Mouse (Mus musculus) hindbrain, embryonic 10.5 days (tissue): Measurements from ENCODE around the gene Acly. TPM values are rescaled to one million over a fixed set of nuclear protein-coding genes. Genes with fewer than 3 reads are reported as not detected.

Experiments used
- DNase-seq: peaks from one replicate; pipeline ENCODE4 v3.0.0-alpha.2; 2017; ENCODE audit warnings: low spot score
- H3K27ac ChIP-seq: fragments of 300-500 bp; sonication (generic); 2 replicates; pipeline ENCODE4 v1.5.1; 2016; ENCODE audit warnings: mild to moderate bottlenecking, moderate library complexity
- H3K27me3 ChIP-seq: fragments of 300-500 bp; sonication (generic); 2 replicates; pipeline ENCODE4 v1.6.1; 2016; ENCODE audit warnings: mild to moderate bottlenecking; ENCODE audit not compliant: poor library complexity, insufficient read depth, severe bottlenecking
- H3K36me3 ChIP-seq: fragments of 300-500 bp; sonication (generic); 2 replicates; pipeline ENCODE4 v1.6.1; 2016; ENCODE audit warnings: mild to moderate bottlenecking, moderate library complexity
- H3K4me1 ChIP-seq: fragments of 300-500 bp; sonication (generic); replicated peaks from 2 replicates; pipeline ENCODE4 v1.6.1; 2016; ENCODE audit warnings: mild to moderate bottlenecking
- H3K4me3 ChIP-seq: fragments of 300-500 bp; sonication (generic); 2 replicates; pipeline ENCODE4 v1.5.1; 2016; ENCODE audit warnings: mild to moderate bottlenecking, moderate library complexity
- H3K9me3 ChIP-seq: fragments of 300-500 bp; sonication (generic); 2 replicates; pipeline ENCODE4 v1.6.1; 2016; ENCODE audit warnings: mild to moderate bottlenecking, moderate library complexity
- WGBS: fragments of 180-500 bp; shearing (Covaris S2); methylation state at CpG from one replicate; pipeline ENCODE4 v1.1.7; 2016; 5-methylcytosine and 5-hydroxymethylcytosine counted together
- polyA plus RNA-seq: library from polyadenylated mRNA; unstranded; fragments of >200 nt; fragmentation: Nextera tagmentation; extraction: Ambion mirVana; gene quantifications from 2 replicates; pipeline ENCODE4 v1.2.1, GENCODE M21; 2016

The Acly gene
- polyA plus RNA-seq, 1 experiment from 2014 or later: 388 TPM

GRCm38 (mm10) chr11:100564297-100564696 is 36.5 kb upstream of the Acly start:
- WGBS: 79% methylated on average over 15 of the region's 15 CpGs
- H3K27me3 ChIP-seq: no peaks in the 10 kb centered on the region
- no peak overlapping the region for H3K27ac ChIP-seq
- no peaks in the 10 kb centered on the region for H3K36me3 ChIP-seq
- H3K4me1 ChIP-seq: peaks cover 16% of the 10 kb centered on the region; the same call in 1 of the 2 replicates
- H3K9me3 ChIP-seq: no peaks in the 10 kb centered on the region
- H3K4me3 ChIP-seq: no peak overlapping the region
- DNase-seq: no peak

GRCm38 (mm10) chr11:100561748-100562147 is 33.9 kb upstream of the Acly start:
- H3K27ac ChIP-seq: no peak overlapping the region
- H3K4me1 ChIP-seq: peaks cover 15% of the 10 kb centered on the region
- no peak for DNase-seq
- no peaks in the 10 kb centered on the region for H3K27me3 ChIP-seq
- no peaks in the 10 kb centered on the region for H3K36me3 ChIP-seq
- H3K9me3 ChIP-seq: no peaks in the 10 kb centered on the region
- H3K4me3 ChIP-seq: no peak overlapping the region
- 61% methylated on average over 5 of the region's 5 CpGs for WGBS

GRCm38 (mm10) chr11:100559476-100559875 is 31.7 kb upstream of the Acly start:
- H3K4me3 ChIP-seq: no peak overlapping the region
- H3K4me1 ChIP-seq: peaks cover 17% of the 10 kb centered on the region
- H3K9me3 ChIP-seq: no peaks in the 10 kb centered on the region
- H3K36me3 ChIP-seq: no peaks in the 10 kb centered on the region
- no peaks in the 10 kb centered on the region for H3K27me3 ChIP-seq
- no peak overlapping the region for H3K27ac ChIP-seq
- 48% methylated on average over 7 of the region's 7 CpGs for WGBS
- no peak for DNase-seq

- 80% methylated on average over 3 of the region's 3 CpGs for WGBS
- Histone ChIP-seq H3K4me3 (no peak overlapping the region), H3K27me3 (no peaks in the 10 kb centered on the region), H3K4me1 (peaks cover 17% of the 10 kb centered on the region), H3K36me3 (no peaks in the 10 kb centered on the region), H3K27ac (no peak overlapping the region), H3K9me3 (no peaks in the 10 kb centered on the region)
- DNase-seq: no peak
Observed at GRCm38 (mm10) chr11:100557563-100557962, 29.8 kb upstream of the Acly start.

GRCm38 (mm10) chr11:100555583-100555982 is 27.8 kb upstream of the Acly start:
- H3K9me3 ChIP-seq: no peaks in the 10 kb centered on the region
- DNase-seq: peak; percentile 40
- WGBS: 18% methylated on average over 11 of the region's 11 CpGs
- 0 out of 2 replicates have a peak overlapping the region, but pooled peaks have one; percentile 28 for H3K4me3 ChIP-seq
- no peaks in the 10 kb centered on the region for H3K27me3 ChIP-seq
- H3K4me1 ChIP-seq: peaks cover 17% of the 10 kb centered on the region
- no peak overlapping the region for H3K27ac ChIP-seq
- H3K36me3 ChIP-seq: no peaks in the 10 kb centered on the region

- Histone ChIP-seq H3K27me3 (no peaks in the 10 kb centered on the region), H3K9me3 (no peaks in the 10 kb centered on the region), H3K36me3 (no peaks in the 10 kb centered on the region), H3K27ac (no peak overlapping the region), H3K4me1 (peaks cover 5% of the 10 kb centered on the region; the same call in 1 of the 2 replicates), H3K4me3 (no peak overlapping the region)
- DNase-seq: no peak
- WGBS: 90% methylated on average over 4 of the region's 4 CpGs
Observed at GRCm38 (mm10) chr11:100552842-100553241, 25.0 kb upstream of the Acly start.

GRCm38 (mm10) chr11:100550101-100550500 is 22.3 kb upstream of the Acly start:
- H3K27me3 ChIP-seq: 0 out of 2 replicates have a peak, but pooled peaks cover 5% of the 10 kb centered on the region
- no peak for DNase-seq
- WGBS: 66% methylated on average over 6 of the region's 6 CpGs

GRCm38 (mm10) chr11:100549466-100549865 is 21.7 kb upstream of the Acly start:
- 0 out of 2 replicates have a peak, but pooled peaks cover 5% of the 10 kb centered on the region for H3K27me3 ChIP-seq
- peaks cover 16% of the 10 kb centered on the region for H3K4me1 ChIP-seq
- H3K9me3 ChIP-seq: no peaks in the 10 kb centered on the region
- H3K4me3 ChIP-seq: no peak overlapping the region
- DNase-seq: no peak
- 84% methylated on average over 8 of the region's 8 CpGs for WGBS
- no peak overlapping the region for H3K27ac ChIP-seq
- no peaks in the 10 kb centered on the region for H3K36me3 ChIP-seq

More at GRCm38 (mm10) chr11:100550101-100550500, 22.3 kb upstream of the Acly start:
- H3K4me1 ChIP-seq: peaks cover 11% of the 10 kb centered on the region
- H3K9me3 ChIP-seq: no peaks in the 10 kb centered on the region
- no peak overlapping the region for H3K4me3 ChIP-seq
- H3K27ac ChIP-seq: no peak overlapping the region
- no peaks in the 10 kb centered on the region for H3K36me3 ChIP-seq

GRCm38 (mm10) chr11:100548141-100548540 is 20.3 kb upstream of the Acly start:
- DNase-seq: no peak
- 0 out of 2 replicates have a peak, but pooled peaks cover 5% of the 10 kb centered on the region for H3K27me3 ChIP-seq
- no peaks in the 10 kb centered on the region for H3K9me3 ChIP-seq
- no peak overlapping the region for H3K4me3 ChIP-seq
- H3K4me1 ChIP-seq: peaks cover 16% of the 10 kb centered on the region
- WGBS: 80% methylated on average over 6 of the region's 6 CpGs
- H3K27ac ChIP-seq: no peak overlapping the region
- H3K36me3 ChIP-seq: no peaks in the 10 kb centered on the region

- 92% methylated on average over 6 of the region's 6 CpGs for WGBS
- DNase-seq: no peak
- Histone ChIP-seq H3K9me3 (no peaks in the 10 kb centered on the region), H3K27ac (no peak overlapping the region), H3K4me3 (no peak overlapping the region), H3K36me3 (no peaks in the 10 kb centered on the region), H3K27me3 (0 out of 2 replicates have a peak, but pooled peaks cover 5% of the 10 kb centered on the region), H3K4me1 (peaks cover 16% of the 10 kb centered on the region)
Observed at GRCm38 (mm10) chr11:100546955-100547354, 19.2 kb upstream of the Acly start.

- WGBS: 27% methylated on average over 7 of the region's 7 CpGs
Observed at GRCm38 (mm10) chr11:100545746-100546085, 17.9 kb upstream of the Acly start.

GRCm38 (mm10) chr11:100544832-100545745 is 17.3 kb upstream of the Acly start, which contains the start of gene Ttc25:
Gene Ttc25, plus strand, starts transcription at chr11:100545607.
- Histone ChIP-seq H3K36me3 (no peaks in the 10 kb centered on the region), H3K27me3 (0 out of 2 replicates have a peak, but pooled peaks cover 5% of the 10 kb centered on the region), H3K4me3 (peak within 1 kb of the TSS; percentile 56), H3K27ac (peak within 1 kb of the TSS; percentile 87), H3K4me1 (peaks cover 16% of the 10 kb centered on the region), H3K9me3 (no peaks in the 10 kb centered on the region)
- WGBS: 5% methylated on average over 28 of the region's 28 CpGs
- DNase-seq: peak; percentile 92

More at GRCm38 (mm10) chr11:100545746-100546085, 17.9 kb upstream of the Acly start:
- H3K36me3 ChIP-seq: no peaks in the 10 kb centered on the region
- H3K4me3 ChIP-seq: peak overlapping the region; percentile 56
- H3K27me3 ChIP-seq: 0 out of 2 replicates have a peak, but pooled peaks cover 5% of the 10 kb centered on the region
- H3K4me1 ChIP-seq: peaks cover 16% of the 10 kb centered on the region
- no peaks in the 10 kb centered on the region for H3K9me3 ChIP-seq
- no peak for DNase-seq
- peak overlapping the region; percentile 87 for H3K27ac ChIP-seq

- Histone ChIP-seq H3K36me3 (no peaks in the 10 kb centered on the region), H3K9me3 (no peaks in the 10 kb centered on the region), H3K4me3 (no peak overlapping the region), H3K27ac (no peak overlapping the region), H3K4me1 (peaks cover 16% of the 10 kb centered on the region), H3K27me3 (no peaks in the 10 kb centered on the region)
- WGBS: 94% methylated on average over 2 of the region's 2 CpGs
- DNase-seq: no peak
Observed at GRCm38 (mm10) chr11:100541577-100541976, 13.8 kb upstream of the Acly start.
